Mouse (Mus musculus) CH12.LX (cell line): Measurements from ENCODE around the gene Hmgcl. TPM values are rescaled to one million over a fixed set of nuclear protein-coding genes. Genes with fewer than 3 reads are reported as not detected.

Experiments
- DNase-seq: peaks from one replicate; pipeline ENCODE4 v3.0.0-alpha.2; 2013; ENCODE audit errors: extremely low read depth
- H3K27ac ChIP-seq: 2 replicates; pipeline ENCODE4 v1.5.1; 2012; ENCODE audit warnings: low read depth, mild to moderate bottlenecking, control low read depth, moderate library complexity; ENCODE audit not compliant: insufficient read depth
- H3K27me3 ChIP-seq: replicated peaks from 2 replicates; pipeline ENCODE3; 2012; ENCODE audit warnings: inconsistent platforms
- H3K36me3 ChIP-seq, 2 experiments: replicated peaks in 1 of 2; 2 replicates each; pipeline versions ENCODE3 to v1.6.1; 2012; ENCODE audit warnings: inconsistent platforms in 1 of 2, low read length in 1 of 2, mild to moderate bottlenecking in 1 of 2, mixed read lengths in 1 of 2, moderate library complexity in 1 of 2; ENCODE audit not compliant: control insufficient read depth in 1 of 2, insufficient read depth in 1 of 2
- H3K4me1 ChIP-seq, 2 experiments: 2 replicates each; pipeline ENCODE4 v1.6.1; 2012; ENCODE audit warnings: inconsistent platforms in 1 of 2, moderate library complexity in 1 of 2; ENCODE audit not compliant: insufficient read depth in 2 of 2, control insufficient read depth in 1 of 2
- H3K4me2 ChIP-seq: 2 replicates; pipeline ENCODE4 v1.6.1; 2012; ENCODE audit warnings: low read depth, mild to moderate bottlenecking, control low read depth; ENCODE audit not compliant: poor library complexity, insufficient read depth, severe bottlenecking
- H3K4me3 ChIP-seq, 3 experiments: fragments of 150-350 bp in 1 of 3; sonication (generic) in 1 of 3; replicated peaks in 1 of 3; 2 replicates each; pipeline versions ENCODE3 to v1.5.1; 2011 to 2012; ENCODE audit warnings: low read depth in 2 of 3, low read length in 2 of 3, mild to moderate bottlenecking in 2 of 3, moderate library complexity in 2 of 3, control low read depth in 1 of 3, improper control_type of control experiment in 1 of 3, inconsistent platforms in 1 of 3, mixed read lengths in 1 of 3; ENCODE audit not compliant: poor library complexity in 1 of 3
- H3K79me2 ChIP-seq: replicated peaks from 2 replicates; pipeline ENCODE4 v1.6.1; 2012; ENCODE audit warnings: mild to moderate bottlenecking, moderate library complexity; ENCODE audit not compliant: control insufficient read depth, poor library complexity, insufficient read depth, severe bottlenecking; ENCODE audit errors: extremely low read depth
- H3K9ac ChIP-seq: 2 replicates; pipeline ENCODE4 v1.6.1; 2012; ENCODE audit warnings: low read depth, mild to moderate bottlenecking, control low read depth, moderate library complexity; ENCODE audit not compliant: insufficient read depth
- H3K9me3 ChIP-seq: replicated peaks from 2 replicates; pipeline ENCODE3; 2012; ENCODE audit warnings: low read length, inconsistent platforms, mixed read lengths
- BHLHE40 ChIP-seq: IDR thresholded peaks from 2 replicates; pipeline ENCODE4 v1.6.1; 2011; ENCODE audit warnings: mild to moderate bottlenecking, low read depth, low read length, improper control_type of control experiment
- CHD2 ChIP-seq: IDR thresholded peaks from 2 replicates; pipeline ENCODE4 v1.6.1; 2011; ENCODE audit warnings: low read length, improper control_type of control experiment
- CTCF ChIP-seq, 2 experiments: IDR thresholded peaks in 1 of 2; conservative IDR thresholded peaks in 1 of 2; 2 replicates each; pipeline ENCODE4 v1.5.1; 2011 to 2012; ENCODE audit warnings: low read depth in 2 of 2, low read length in 2 of 2, improper control_type of control experiment in 1 of 2, inconsistent platforms in 1 of 2, mild to moderate bottlenecking in 1 of 2, moderate library complexity in 1 of 2
- E2F4 ChIP-seq: IDR thresholded peaks from 2 replicates; pipeline ENCODE4 v1.6.1; 2011; ENCODE audit warnings: low read depth, low read length, improper control_type of control experiment; ENCODE audit not compliant: insufficient replicate concordance
- ETS1 ChIP-seq: conservative IDR thresholded peaks from 2 replicates; pipeline ENCODE4 v1.6.1; 2012; ENCODE audit warnings: low read depth, mild to moderate bottlenecking, inconsistent platforms, low read length, improper control_type of control experiment, moderate library complexity
- HCFC1 ChIP-seq: IDR thresholded peaks from 2 replicates; pipeline ENCODE4 v1.6.1; 2012; ENCODE audit warnings: low read depth, mild to moderate bottlenecking, inconsistent platforms, low read length, improper control_type of control experiment
- IRF4 ChIP-seq: IDR thresholded peaks from 2 replicates; pipeline ENCODE4 v1.6.1; 2014; ENCODE audit warnings: low read depth, mild to moderate bottlenecking, inconsistent platforms, low read length, improper control_type of control experiment
- JUN ChIP-seq: IDR thresholded peaks from 2 replicates; pipeline ENCODE4 v1.6.1; 2011; ENCODE audit warnings: low read depth, mild to moderate bottlenecking, low read length, improper control_type of control experiment, moderate library complexity; ENCODE audit not compliant: insufficient read depth
- KAT2A ChIP-seq: IDR thresholded peaks from 2 replicates; pipeline ENCODE4 v1.6.1; 2012; ENCODE audit warnings: low read length, improper control_type of control experiment, inconsistent platforms; ENCODE audit not compliant: insufficient replicate concordance
- MAFK ChIP-seq: IDR thresholded peaks from 2 replicates; pipeline ENCODE4 v1.6.1; 2011; ENCODE audit warnings: low read length, improper control_type of control experiment; ENCODE audit not compliant: insufficient replicate concordance
- MAX ChIP-seq: IDR thresholded peaks from 2 replicates; pipeline ENCODE4 v1.6.1; 2011; ENCODE audit warnings: low read length, improper control_type of control experiment
- MEF2A ChIP-seq: IDR thresholded peaks from 2 replicates; pipeline ENCODE4 v1.6.1; 2014; ENCODE audit warnings: low read depth, mild to moderate bottlenecking, inconsistent platforms, low read length, improper control_type of control experiment, borderline replicate concordance
- MXI1 ChIP-seq: IDR thresholded peaks from 2 replicates; pipeline ENCODE4 v1.6.1; 2011; ENCODE audit warnings: mild to moderate bottlenecking, low read depth, low read length, improper control_type of control experiment
- MYC ChIP-seq: IDR thresholded peaks from 2 replicates; pipeline ENCODE4 v1.6.1; 2011; ENCODE audit warnings: low read depth, mild to moderate bottlenecking, improper control_type of control experiment, low read length
- NELFE ChIP-seq: IDR thresholded peaks from 2 replicates; pipeline ENCODE4 v1.6.1; 2011; ENCODE audit warnings: low read depth, low read length, improper control_type of control experiment
- NRF1 ChIP-seq: IDR thresholded peaks from 2 replicates; pipeline ENCODE4 v1.6.1; 2014; ENCODE audit warnings: low read depth, mild to moderate bottlenecking, inconsistent platforms, low read length, improper control_type of control experiment, moderate library complexity
- PAX5 ChIP-seq: IDR thresholded peaks from 2 replicates; pipeline ENCODE4 v1.6.1; 2012; ENCODE audit warnings: low read length, inconsistent platforms, mixed read lengths
- POLR2A ChIP-seq: IDR thresholded peaks from 2 replicates; pipeline ENCODE4 v1.6.1; 2011; ENCODE audit warnings: low read depth, mild to moderate bottlenecking, improper control_type of control experiment, low read length
- POLR2AphosphoS2 ChIP-seq: IDR thresholded peaks from 2 replicates; pipeline ENCODE4 v1.6.1; 2011; ENCODE audit warnings: low read depth, low read length, improper control_type of control experiment
- RCOR1 ChIP-seq: conservative IDR thresholded peaks from 2 replicates; pipeline ENCODE4 v1.6.1; 2012; ENCODE audit warnings: low read depth, mild to moderate bottlenecking, inconsistent platforms, low read length, improper control_type of control experiment
- SIN3A ChIP-seq: IDR thresholded peaks from 2 replicates; pipeline ENCODE4 v1.6.1; 2012; ENCODE audit warnings: low read length, improper control_type of control experiment, inconsistent platforms
- TBP ChIP-seq: conservative IDR thresholded peaks from 2 replicates; pipeline ENCODE4 v1.6.1; 2011; ENCODE audit warnings: low read depth, low read length, improper control_type of control experiment
- TCF12 ChIP-seq: IDR thresholded peaks from 2 replicates; pipeline ENCODE4 v1.6.1; 2014; ENCODE audit warnings: low read depth, mild to moderate bottlenecking, inconsistent platforms, low read length, improper control_type of control experiment
- UBTF ChIP-seq: IDR thresholded peaks from 2 replicates; pipeline ENCODE4 v1.6.1; 2012; ENCODE audit warnings: low read depth, mild to moderate bottlenecking, inconsistent platforms, low read length, improper control_type of control experiment, moderate library complexity
- USF1 ChIP-seq: IDR thresholded peaks from 2 replicates; pipeline ENCODE4 v1.6.1; 2014; ENCODE audit warnings: low read depth, mild to moderate bottlenecking, inconsistent platforms, low read length, improper control_type of control experiment
- USF2 ChIP-seq: conservative IDR thresholded peaks from 2 replicates; pipeline ENCODE4 v1.6.1; 2011; ENCODE audit warnings: low read depth, low read length, improper control_type of control experiment
- ZC3H11A ChIP-seq: IDR thresholded peaks from 2 replicates; pipeline ENCODE4 v1.6.1; 2012; ENCODE audit warnings: low read depth, mild to moderate bottlenecking, inconsistent platforms, low read length, improper control_type of control experiment
- ZKSCAN1 ChIP-seq: IDR thresholded peaks from 2 replicates; pipeline ENCODE4 v1.6.1; 2012; ENCODE audit warnings: low read depth, inconsistent platforms, low read length, improper control_type of control experiment, borderline replicate concordance
- ZMIZ1 ChIP-seq: IDR thresholded peaks from 2 replicates; pipeline ENCODE4 v1.6.1; 2012; ENCODE audit warnings: low read depth, mild to moderate bottlenecking, inconsistent platforms, low read length, improper control_type of control experiment
- ZNF384 ChIP-seq: IDR thresholded peaks from 2 replicates; pipeline ENCODE4 v1.6.1; 2012; ENCODE audit warnings: low read depth, low read length, improper control_type of control experiment, inconsistent platforms
- dilution Hi-C: fragments of 300-500 bp; cut with MboI; formaldehyde crosslinking; loops from 2 replicates; pipeline ENCODE4 v1.14.3; 2020; ENCODE audit warnings: low sequenced_read_pairs; ENCODE audit not compliant: extremely low pct_unique_long_range_greater_than_20kb, extremely low pct_ligation_motif_present
- in situ Hi-C: fragments of 300-500 bp; cut with MboI; formaldehyde crosslinking; loops from 3 replicates; pipeline ENCODE4 v1.14.3; 2019; ENCODE audit warnings: low sequenced_read_pairs, low pct_ligation_motif_present, low pct_unique_long_range_greater_than_20kb, mixed read lengths
- polyA plus RNA-seq: library from polyadenylated mRNA; unstranded; fragments of >175 nt; gene quantifications from 2 replicates; pipeline ENCODE4 v1.2.1, GENCODE M21; 2012; ENCODE audit warnings: low read depth; ENCODE audit not compliant: insufficient read length
- total RNA-seq, 2 experiments: library from RNA; depleted of rRNA; stranded (reverse); fragments of 300-350 nt in 1 of 2; fragments of >200 nt in 1 of 2; gene quantifications; 2 replicates each; pipeline ENCODE4 v1.2.3; 2012 to 2014

Hmgcl gene
- total and polyA plus RNA-seq, 3 experiments: 27.2 to 42.7 (median 39.5) TPM

DNA sequence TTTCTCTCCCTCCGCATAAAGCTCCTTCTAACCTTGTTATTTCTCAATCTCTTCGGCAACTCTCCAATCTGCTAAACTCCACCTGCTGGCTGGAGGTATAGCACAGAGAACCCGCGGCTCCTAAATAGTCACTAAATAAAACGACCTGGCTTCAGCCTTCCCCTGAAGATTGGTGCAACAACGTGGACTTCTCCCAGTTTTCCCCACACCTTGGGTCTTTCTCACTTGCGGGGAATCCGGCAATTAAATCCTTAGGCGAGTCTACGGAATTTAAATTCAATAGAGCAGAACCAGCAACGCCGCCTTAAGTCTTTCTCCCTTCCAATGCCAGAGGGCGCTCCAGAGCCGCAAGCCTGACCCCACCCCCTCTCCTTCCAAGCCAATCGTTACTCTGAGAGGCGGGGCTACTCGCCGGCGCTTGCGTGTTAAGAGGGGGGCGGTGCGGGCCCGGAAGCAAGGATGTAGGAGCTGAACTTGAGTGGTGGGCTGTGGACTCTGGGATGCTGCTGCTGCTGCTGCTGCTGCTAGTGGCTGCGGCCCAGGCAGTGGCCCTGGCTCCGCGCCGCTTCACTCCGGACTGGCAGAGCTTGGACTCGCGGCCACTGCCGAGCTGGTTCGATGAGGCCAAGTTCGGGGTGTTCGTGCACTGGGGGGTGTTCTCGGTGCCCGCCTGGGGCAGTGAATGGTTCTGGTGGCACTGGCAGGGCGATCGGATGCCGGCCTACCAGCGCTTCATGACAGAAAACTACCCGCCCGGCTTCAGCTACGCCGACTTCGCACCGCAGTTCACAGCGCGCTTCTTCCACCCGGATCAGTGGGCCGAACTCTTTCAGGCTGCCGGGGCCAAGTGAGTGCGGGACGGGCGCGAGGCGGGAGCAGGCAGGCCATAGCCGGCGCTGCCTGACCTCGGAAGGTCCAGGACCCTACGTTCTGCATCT, 25.7 kb upstream of the Hmgcl start, which contains the start of gene Fuca1 (continued):
- no peak for TF ChIP-seq JUN
- peak; percentile 68 for TF ChIP-seq CHD2
- 0 out of 2 replicates have a peak, but pooled peaks have one; percentile 9 for TF ChIP-seq BHLHE40
- TF ChIP-seq UBTF: no peak
- peak; percentile 82; the same call in 1 of the 2 replicates for TF ChIP-seq SIN3A
- TF ChIP-seq MAX: peak; percentile 41; the same call in 1 of the 2 replicates
- TF ChIP-seq TBP: no peak
- TF ChIP-seq IRF4: peak; percentile 49; the same call in 1 of the 2 replicates
- peak; percentile 86 for TF ChIP-seq NRF1
- TF ChIP-seq POLR2AphosphoS2: 0 out of 2 replicates have a peak, but pooled peaks have one; percentile 35
- peak; percentile 53 for TF ChIP-seq ZC3H11A
- no peak for TF ChIP-seq ZKSCAN1
- TF ChIP-seq ZMIZ1: peak; percentile 81
- peak; percentile 74 for TF ChIP-seq MEF2A
- 0 out of 2 replicates have a peak, but pooled peaks have one; percentile 53 for TF ChIP-seq KAT2A
- no peak for TF ChIP-seq PAX5
- TF ChIP-seq MAFK: no peak

DNA sequence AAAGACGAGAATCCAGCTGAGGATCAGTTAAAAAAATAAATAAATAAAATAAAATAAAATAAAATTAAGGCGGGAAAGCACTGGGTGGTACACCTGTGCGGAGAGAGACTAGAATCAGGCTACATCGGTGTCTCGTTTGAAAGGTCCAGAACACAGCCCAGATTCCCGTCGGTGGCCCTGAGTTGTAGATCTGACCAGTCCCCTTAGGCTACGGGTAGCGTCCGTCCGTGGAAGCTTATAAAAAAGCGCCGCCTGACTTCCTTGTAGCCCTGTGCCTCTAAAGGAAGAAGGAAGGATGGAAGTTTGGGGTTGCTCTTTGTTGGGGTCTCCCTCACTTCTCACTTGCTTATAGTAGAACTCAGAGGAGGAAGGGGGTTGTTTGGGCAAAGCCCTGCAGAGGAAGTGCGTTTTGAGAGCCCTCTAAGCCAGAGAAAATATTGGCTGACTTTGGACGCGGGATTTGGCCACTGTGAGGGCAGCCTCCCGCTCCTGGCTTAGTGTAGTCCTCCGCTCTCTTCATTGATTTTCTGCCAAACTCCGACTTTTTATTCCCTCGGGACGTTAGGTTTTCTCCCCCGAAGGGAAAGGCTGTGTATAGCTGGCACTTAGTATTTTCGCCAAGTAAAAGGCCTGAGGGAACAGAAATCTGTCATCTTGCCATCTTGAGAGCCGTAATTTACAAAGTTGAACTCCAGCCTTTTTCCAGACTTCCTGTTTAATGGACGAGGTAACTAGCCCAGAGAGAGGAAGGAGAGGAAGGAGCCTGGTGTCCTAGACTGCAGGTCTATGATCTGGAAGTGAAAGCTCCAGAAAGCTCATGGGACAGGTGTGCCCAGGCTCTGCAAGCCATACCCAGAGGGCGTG, 24.8 kb upstream of the Hmgcl start:
- H3K4me1 ChIP-seq: peaks cover 0 to 31% of the 10 kb centered on the region in 2 experiments; a peak in 2 of 4 replicates
- H3K27me3 ChIP-seq: no peaks in the 10 kb centered on the region
- H3K9me3 ChIP-seq: no peaks in the 10 kb centered on the region
- 0 out of 2 replicates have a peak, but pooled peaks cover 4% of the 10 kb centered on the region for H3K79me2 ChIP-seq
- H3K4me3 ChIP-seq: peak overlapping the region; percentile 80 to 95 (median 85)
- dilution Hi-C loops (no loop called here), in situ Hi-C loops (no loop called here)
- peaks cover 43 to 71% of the 10 kb centered on the region in 2 experiments for H3K36me3 ChIP-seq
- H3K9ac ChIP-seq: peak overlapping the region; percentile 46
- H3K4me2 ChIP-seq: peak overlapping the region; percentile 96
- H3K27ac ChIP-seq: no peak overlapping the region
- peak; percentile 54 for DNase-seq
- TF ChIP-seq ZKSCAN1 (no peak), ZNF384 (no peak), CTCF (conservative IDR thresholded peaks at IDR 0.05 in 1 of 2, IDR thresholded peaks at IDR 0.05 in 1 of 2; ENCODE audit: low read depth in 2 of 2, low read length in 2 of 2) (no peak), KAT2A (no peak), ZMIZ1 (0 out of 2 replicates have a peak, but pooled peaks have one; percentile 54), IRF4 (peak; percentile 13; the same call in 1 of the 2 replicates), BHLHE40 (no peak), USF2 (no peak), SIN3A (peak; percentile 82), MEF2A (0 out of 2 replicates have a peak, but pooled peaks have one; percentile 3), NELFE (0 out of 2 replicates have a peak, but pooled peaks have one; percentile 51), PAX5 (no peak), JUN (no peak), POLR2A (peak; percentile 41; the same call in 1 of the 2 replicates), USF1 (no peak), E2F4 (no peak), MXI1 (peak; percentile 56; the same call in 1 of the 2 replicates), HCFC1 (0 out of 2 replicates have a peak, but pooled peaks have one; percentile 14), TCF12 (no peak), RCOR1 (no peak), POLR2AphosphoS2 (no peak), ETS1 (no peak), MYC (no peak), UBTF (no peak), NRF1 (no peak), TBP (no peak)
